Mouse (Mus musculus): ENCODE measurements around the gene Foxk1. TPM values are rescaled to one million over a fixed set of nuclear protein-coding genes. Genes with fewer than 3 reads are reported as not detected.
A peak's percentile ranks its signal among the peaks of the same experiment; 100 is the strongest.

Gene Foxk1
- polyA plus RNA-seq, 1 experiment from 2014 or later = 4.3 TPM

DNA sequence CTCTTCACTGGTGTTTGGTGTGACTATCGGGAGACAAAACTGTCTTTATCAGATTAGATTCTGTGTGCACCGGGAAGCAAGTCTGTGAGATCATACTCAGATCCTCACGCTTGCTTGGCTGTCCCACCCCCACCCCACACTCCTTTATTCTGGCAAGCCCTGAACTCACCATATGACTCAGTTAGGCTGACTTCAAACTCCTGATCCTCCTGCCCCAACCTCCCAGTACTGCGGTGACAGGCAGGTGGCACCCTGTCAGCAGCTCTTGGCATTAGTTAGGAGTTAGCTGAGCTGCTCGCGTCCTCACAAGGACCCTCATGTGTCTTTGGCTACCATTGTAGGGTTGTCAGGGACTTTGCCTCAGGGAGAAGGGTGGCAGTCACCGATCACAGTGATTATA is 6.1 kb downstream of the Foxk1 start:
- Histone ChIP-seq H3K4me1 (peaks cover 72% of the 10 kb centered on the region), H3K9ac (no peak overlapping the region), H3K4me2 (no peak overlapping the region), H3K9me3 (no peaks in the 10 kb centered on the region), H3K36me3 (peaks cover 29% of the 10 kb centered on the region), H3K4me3 (no peak overlapping the region), H3K27me3 (replicated peaks) (no peaks in the 10 kb centered on the region), H3K27ac (replicated peaks) (no peak overlapping the region)
- 72% methylated on average over 7 of the region's 7 CpGs for WGBS
- ATAC-seq (ENCODE audit: extremely low read depth, insufficient number of reproducible peaks, low FRiP score, low TSS enrichment) = no peak

DNA sequence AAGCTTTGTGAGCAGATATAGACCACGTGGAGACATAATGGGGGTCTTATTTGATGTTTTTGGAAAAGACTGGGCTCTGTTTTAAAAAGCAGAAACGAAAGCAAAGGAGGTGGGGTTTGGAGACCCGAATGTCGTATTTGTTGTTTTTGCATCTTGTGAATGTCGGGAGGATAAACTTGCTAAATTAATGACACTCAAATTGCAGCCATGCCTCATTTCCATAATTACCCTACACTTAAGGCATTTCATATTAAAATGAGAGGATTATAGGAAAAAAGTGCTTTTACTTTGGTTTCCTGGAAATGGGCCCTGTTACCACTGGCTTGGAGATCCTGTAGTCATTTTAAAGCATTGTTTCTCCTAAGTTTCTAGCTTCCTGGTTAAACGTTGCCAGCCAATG is 7.9 kb downstream of the Foxk1 start:
- no peaks in the 10 kb centered on the region for H3K9me3 ChIP-seq
- no peak overlapping the region for H3K27ac ChIP-seq (replicated peaks)
- no peak for ATAC-seq (ENCODE audit: extremely low read depth, insufficient number of reproducible peaks, low FRiP score, low TSS enrichment)
- H3K9ac ChIP-seq = no peak overlapping the region
- H3K4me3 ChIP-seq = no peak overlapping the region
- H3K4me1 ChIP-seq = peaks cover 72% of the 10 kb centered on the region
- WGBS = 72% methylated on average over 6 of the region's 6 CpGs
- H3K4me2 ChIP-seq = no peak overlapping the region
- no peaks in the 10 kb centered on the region for H3K27me3 ChIP-seq (replicated peaks)
- H3K36me3 ChIP-seq = peaks cover 27% of the 10 kb centered on the region

DNA sequence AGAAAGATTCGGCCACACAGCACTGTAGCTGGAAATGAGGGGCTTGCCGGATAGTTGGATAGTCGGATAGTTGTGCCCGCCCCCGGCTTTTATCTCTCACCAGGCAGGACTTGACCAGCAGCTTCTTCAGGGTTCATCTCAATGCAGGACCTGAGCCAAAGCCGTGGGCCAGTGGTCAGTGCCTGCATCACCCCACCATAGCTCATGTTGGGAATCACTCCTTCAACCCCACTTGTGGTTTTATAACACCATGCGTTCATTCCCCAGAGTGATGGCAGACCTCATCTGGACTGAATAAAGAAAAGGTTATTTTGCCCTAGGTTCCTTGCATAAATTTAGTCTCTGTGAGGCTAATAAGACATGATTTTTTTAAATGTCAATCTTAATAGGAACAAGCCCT is 9.1 kb downstream of the Foxk1 start:
- Histone ChIP-seq H3K4me3 (no peak overlapping the region), H3K36me3 (peaks cover 23% of the 10 kb centered on the region), H3K27ac (replicated peaks) (no peak overlapping the region), H3K9ac (peak overlapping the region; percentile 40), H3K4me1 (peaks cover 72% of the 10 kb centered on the region), H3K27me3 (replicated peaks) (no peaks in the 10 kb centered on the region), H3K4me2 (no peak overlapping the region), H3K9me3 (no peaks in the 10 kb centered on the region)
- 42% methylated on average over 7 of the region's 7 CpGs for WGBS
- ATAC-seq (ENCODE audit: extremely low read depth, insufficient number of reproducible peaks, low FRiP score, low TSS enrichment) = no peak

DNA sequence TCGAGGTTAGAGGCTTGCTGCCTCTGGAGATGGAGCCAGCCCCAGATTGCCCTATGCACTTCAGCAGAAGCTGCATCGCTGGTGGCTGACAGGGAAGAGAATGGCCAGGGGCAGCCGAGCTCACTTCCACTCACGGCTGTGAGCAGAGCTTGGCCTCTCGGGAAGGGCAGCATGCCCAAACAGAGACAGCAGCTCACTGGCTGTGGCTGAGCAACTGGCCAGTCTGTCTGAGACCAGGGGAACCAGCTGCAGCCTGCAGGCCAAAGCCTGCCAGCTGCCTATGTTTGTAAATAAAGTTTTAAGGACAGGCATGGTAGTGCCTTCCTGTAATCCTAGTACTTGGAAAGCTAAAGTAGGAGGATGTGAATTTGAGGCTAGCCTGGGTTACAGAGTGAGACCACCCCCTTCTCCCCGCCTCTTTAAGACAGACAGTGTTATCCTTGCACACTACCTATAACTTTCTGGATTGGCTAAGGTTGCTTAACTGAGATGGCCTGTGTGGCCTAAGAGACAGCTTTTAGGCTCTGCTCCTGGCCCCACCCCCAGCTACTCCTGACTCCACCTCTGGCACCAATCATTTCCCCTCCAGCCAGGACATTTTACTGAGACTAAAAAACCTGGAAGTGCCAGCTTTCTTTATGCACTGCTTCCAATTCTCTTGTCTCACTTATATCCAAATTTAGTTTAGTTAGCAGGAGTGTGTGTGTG is 11.5 kb downstream of the Foxk1 start:
- Histone ChIP-seq H3K36me3 (peaks cover 11% of the 10 kb centered on the region; the same call in 1 of the 2 replicates), H3K27ac (replicated peaks) (peak overlapping the region; percentile 38), H3K4me1 (peaks cover 78% of the 10 kb centered on the region), H3K27me3 (replicated peaks) (no peaks in the 10 kb centered on the region), H3K4me3 (no peak overlapping the region), H3K9me3 (no peaks in the 10 kb centered on the region), H3K9ac (no peak overlapping the region), H3K4me2 (no peak overlapping the region)
- no peak for ATAC-seq (ENCODE audit: extremely low read depth, insufficient number of reproducible peaks, low FRiP score, low TSS enrichment)
- 31% methylated on average over 6 of the region's 6 CpGs for WGBS

DNA sequence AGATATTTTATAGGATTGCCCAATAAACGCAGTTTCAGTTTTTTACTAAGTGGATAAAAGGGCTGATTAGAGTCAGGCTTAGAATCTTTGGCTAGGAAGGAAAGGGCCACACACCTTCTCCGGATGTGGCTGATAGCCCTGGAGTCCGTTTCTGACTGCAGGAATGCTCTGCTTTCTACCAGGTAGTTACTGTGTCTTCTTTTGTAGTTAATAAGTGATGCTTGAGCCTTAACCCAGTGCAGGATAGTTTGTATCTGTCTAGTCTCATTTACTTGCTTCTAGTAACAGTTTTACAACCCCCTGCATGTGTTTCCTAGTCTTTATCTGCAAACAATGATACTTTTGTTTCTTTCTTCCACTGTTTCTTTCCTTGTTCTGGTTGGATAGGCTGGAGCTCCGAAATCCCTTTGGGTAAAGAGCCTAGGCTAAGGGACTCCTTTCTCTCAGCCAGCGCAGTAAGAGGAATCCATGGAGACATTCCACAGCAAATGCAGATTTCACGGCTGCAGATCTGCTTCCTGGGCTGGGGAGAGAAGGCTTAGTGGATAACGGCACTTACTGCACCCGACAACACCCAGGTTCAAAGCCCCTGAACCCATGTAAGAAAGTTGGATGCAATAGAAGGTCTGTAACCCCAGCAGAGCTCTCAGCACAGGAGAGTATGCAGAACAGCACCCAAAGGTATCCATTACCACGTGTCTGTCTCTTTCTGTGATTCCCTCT is 12.6 kb downstream of the Foxk1 start:
- Histone ChIP-seq H3K4me2 (no peak overlapping the region), H3K27me3 (replicated peaks) (no peaks in the 10 kb centered on the region), H3K4me1 (peaks cover 80% of the 10 kb centered on the region), H3K36me3 (peaks cover 4% of the 10 kb centered on the region; the same call in 1 of the 2 replicates), H3K9me3 (no peaks in the 10 kb centered on the region), H3K27ac (replicated peaks) (peak overlapping the region; percentile 17; the same call in 1 of the 2 replicates), H3K4me3 (no peak overlapping the region), H3K9ac (peak overlapping the region; percentile 56)
- 35% methylated on average over 9 of the region's 9 CpGs for WGBS
- no peak for ATAC-seq (ENCODE audit: extremely low read depth, insufficient number of reproducible peaks, low FRiP score, low TSS enrichment)

DNA sequence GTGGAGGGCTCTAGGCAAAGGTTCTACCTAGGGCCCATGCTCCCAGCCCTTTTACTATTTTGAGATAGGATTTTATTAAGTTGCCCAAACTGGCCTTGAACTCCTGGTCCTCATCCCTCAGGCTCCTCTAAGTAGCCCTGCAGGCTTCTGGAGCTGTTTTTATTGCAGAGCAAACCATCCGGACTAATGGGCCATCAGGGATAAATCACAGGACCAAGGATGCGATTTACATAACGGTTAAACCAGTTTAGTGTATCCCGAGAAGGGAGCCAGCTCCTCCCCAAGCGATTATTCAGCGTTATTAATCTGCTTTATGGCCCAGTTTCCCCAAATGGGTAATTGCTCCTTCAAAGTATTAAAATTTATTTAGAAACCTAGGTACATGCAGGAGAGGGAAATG is 14.1 kb downstream of the Foxk1 start:
- Histone ChIP-seq H3K4me2 (0 out of 2 replicates have a peak overlapping the region, but pooled peaks have one; percentile 49), H3K4me3 (no peak overlapping the region), H3K36me3 (peaks cover 15% of the 10 kb centered on the region), H3K9ac (no peak overlapping the region), H3K9me3 (no peaks in the 10 kb centered on the region), H3K27ac (replicated peaks) (peak overlapping the region; percentile 82), H3K27me3 (replicated peaks) (no peaks in the 10 kb centered on the region), H3K4me1 (peaks cover 82% of the 10 kb centered on the region)
- ATAC-seq (ENCODE audit: extremely low read depth, insufficient number of reproducible peaks, low FRiP score, low TSS enrichment) = no peak
- WGBS = 72% methylated on average over 6 of the region's 6 CpGs

DNA sequence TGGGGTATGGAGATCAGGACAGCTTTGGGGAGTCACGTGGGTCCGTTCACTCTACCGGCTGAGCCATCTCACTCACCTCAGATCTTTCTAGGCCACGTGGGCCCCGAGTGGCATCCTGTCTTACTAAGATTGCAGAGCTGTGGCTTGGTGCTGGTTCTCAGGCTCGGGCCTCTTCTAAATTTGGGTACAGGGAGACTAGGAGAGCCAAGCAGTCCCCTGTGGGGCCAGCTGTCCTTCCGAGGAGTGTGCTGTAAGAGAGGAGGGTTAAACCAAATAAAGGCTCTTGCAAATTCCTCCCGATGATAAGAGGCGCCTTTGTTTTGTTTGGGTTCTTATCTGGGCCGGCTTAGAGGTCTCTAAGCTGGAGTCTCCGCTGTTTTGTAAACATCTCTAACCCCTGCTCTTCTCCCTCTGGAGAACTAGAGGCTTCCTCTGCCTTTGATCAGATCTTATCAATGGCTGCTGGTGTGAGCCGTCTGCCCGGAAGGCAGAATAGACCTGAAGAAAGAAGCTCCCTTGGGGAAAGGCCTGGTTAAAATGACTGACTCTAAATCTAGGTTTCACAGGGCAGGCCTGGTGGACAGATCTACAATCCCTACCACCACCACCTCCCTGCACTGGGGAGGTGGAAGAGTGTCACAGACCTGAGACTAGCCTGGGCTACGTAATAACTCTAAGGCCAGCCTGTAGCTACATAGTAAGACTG is 14.9 kb downstream of the Foxk1 start:
- Histone ChIP-seq H3K4me2 (peak overlapping the region; percentile 49), H3K9me3 (no peaks in the 10 kb centered on the region), H3K4me1 (peaks cover 85% of the 10 kb centered on the region), H3K36me3 (peaks cover 18% of the 10 kb centered on the region), H3K27ac (replicated peaks) (peak overlapping the region; percentile 82), H3K27me3 (replicated peaks) (no peaks in the 10 kb centered on the region), H3K9ac (peak overlapping the region; percentile 67; the same call in 1 of the 2 replicates), H3K4me3 (0 out of 2 replicates have a peak overlapping the region, but pooled peaks have one; percentile 1)
- WGBS = 7% methylated on average over 14 of the region's 14 CpGs
- no peak for ATAC-seq (ENCODE audit: extremely low read depth, insufficient number of reproducible peaks, low FRiP score, low TSS enrichment)

DNA sequence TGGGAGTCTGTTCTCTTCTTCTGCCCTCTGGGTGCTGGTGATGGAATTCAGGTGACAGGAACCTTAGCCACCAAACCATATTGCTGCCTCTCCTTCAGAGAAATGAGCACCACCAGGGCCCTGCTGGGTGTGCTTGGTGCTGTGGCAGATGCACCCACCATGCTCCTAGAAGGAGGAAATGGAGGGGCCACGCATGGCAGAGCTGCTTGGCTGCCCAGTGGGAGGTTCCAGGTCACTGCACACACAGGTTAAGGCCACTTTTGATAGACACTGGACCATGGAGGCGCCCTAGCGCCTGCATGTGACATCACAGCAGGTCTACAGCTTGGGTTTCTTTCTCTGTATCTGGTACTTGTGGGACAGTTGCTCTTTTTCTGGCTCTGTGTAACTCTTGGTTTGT is 15.8 kb downstream of the Foxk1 start:
- Histone ChIP-seq H3K4me1 (peaks cover 90% of the 10 kb centered on the region), H3K27me3 (replicated peaks) (no peaks in the 10 kb centered on the region), H3K36me3 (peaks cover 18% of the 10 kb centered on the region), H3K4me3 (no peak overlapping the region), H3K9ac (no peak overlapping the region), H3K9me3 (no peaks in the 10 kb centered on the region), H3K27ac (replicated peaks) (no peak overlapping the region; the same call in 1 of the 2 replicates), H3K4me2 (no peak overlapping the region)
- no peak for ATAC-seq (ENCODE audit: extremely low read depth, insufficient number of reproducible peaks, low FRiP score, low TSS enrichment)
- 88% methylated on average over 3 of the region's 3 CpGs for WGBS

DNA sequence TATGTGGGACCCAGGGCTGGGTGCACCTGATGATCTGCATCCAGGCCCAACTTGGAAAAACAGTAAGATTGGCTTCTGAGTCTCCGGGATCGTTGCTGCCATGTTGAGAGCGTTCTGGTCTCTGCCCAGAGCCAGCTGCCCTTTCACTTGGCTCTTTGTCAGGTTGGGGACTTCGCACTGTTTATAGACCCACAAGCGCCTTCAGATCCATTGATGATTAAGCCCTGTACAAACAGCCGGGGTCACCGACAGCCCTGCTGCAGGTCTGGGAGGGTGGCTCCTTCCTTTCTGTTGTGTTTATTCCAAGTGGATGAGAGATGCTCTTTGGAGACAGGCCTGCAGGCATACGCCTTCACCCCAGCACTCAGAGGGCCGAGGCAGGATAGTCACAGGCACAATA is 16.6 kb downstream of the Foxk1 start:
- peaks cover 18% of the 10 kb centered on the region for H3K36me3 ChIP-seq
- H3K9me3 ChIP-seq = no peaks in the 10 kb centered on the region
- no peak overlapping the region for H3K4me3 ChIP-seq
- no peak overlapping the region for H3K9ac ChIP-seq
- ATAC-seq (ENCODE audit: extremely low read depth, insufficient number of reproducible peaks, low FRiP score, low TSS enrichment) = no peak
- WGBS = 74% methylated on average over 9 of the region's 9 CpGs
- H3K4me1 ChIP-seq = peaks cover 90% of the 10 kb centered on the region
- no peak overlapping the region for H3K27ac ChIP-seq (replicated peaks)
- H3K4me2 ChIP-seq = no peak overlapping the region
- no peaks in the 10 kb centered on the region for H3K27me3 ChIP-seq (replicated peaks)

DNA sequence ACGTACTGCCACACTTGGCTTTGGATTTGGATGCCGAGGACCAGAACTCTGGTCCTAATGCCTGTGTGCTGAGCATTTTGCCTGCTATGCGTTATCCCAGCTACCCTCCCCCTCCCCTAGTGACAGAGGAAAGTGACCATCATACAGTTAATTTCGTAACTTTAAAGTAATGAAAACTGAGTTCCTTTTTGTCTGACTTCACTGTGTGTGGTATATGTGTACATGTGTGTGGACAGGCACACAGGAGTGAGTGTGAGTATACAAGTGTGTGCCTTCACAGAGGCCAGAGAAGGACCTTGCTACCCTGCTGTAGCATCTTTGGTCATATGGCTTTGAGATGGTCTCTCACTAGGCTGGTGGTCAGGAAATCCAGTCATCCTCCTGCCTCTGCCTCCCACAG is 17.1 kb downstream of the Foxk1 start:
- H3K36me3 ChIP-seq = peaks cover 18% of the 10 kb centered on the region
- no peak for ATAC-seq (ENCODE audit: extremely low read depth, insufficient number of reproducible peaks, low FRiP score, low TSS enrichment)
- peaks cover 90% of the 10 kb centered on the region for H3K4me1 ChIP-seq
- H3K9me3 ChIP-seq = no peaks in the 10 kb centered on the region
- WGBS = 90% methylated on average over 4 of the region's 4 CpGs
- H3K4me3 ChIP-seq = no peak overlapping the region
- H3K27ac ChIP-seq (replicated peaks) = no peak overlapping the region
- no peak overlapping the region for H3K9ac ChIP-seq
- no peaks in the 10 kb centered on the region for H3K27me3 ChIP-seq (replicated peaks)
- H3K4me2 ChIP-seq = no peak overlapping the region

DNA sequence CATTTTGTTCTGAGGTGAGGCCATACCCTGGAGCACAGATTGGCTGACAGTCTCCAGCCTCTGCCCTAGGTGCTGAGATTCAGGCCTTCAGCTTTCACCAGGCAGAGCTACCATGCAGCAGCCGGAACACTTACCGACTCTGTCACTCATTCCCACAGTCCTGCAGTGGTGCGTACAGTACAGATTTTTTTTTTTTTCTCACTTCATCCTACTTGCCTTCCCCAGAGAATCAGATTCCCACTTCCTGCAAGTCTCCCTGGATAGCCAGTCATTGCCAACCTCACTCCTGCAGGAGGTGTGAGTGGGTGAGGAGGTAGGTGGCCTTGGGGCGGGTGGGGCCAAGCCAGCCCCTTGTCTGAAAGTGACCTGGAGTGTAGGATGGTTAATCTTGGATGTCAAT is 19.0 kb downstream of the Foxk1 start:
- Histone ChIP-seq H3K27me3 (replicated peaks) (no peaks in the 10 kb centered on the region), H3K4me1 (peaks cover 90% of the 10 kb centered on the region), H3K9me3 (no peaks in the 10 kb centered on the region), H3K9ac (no peak overlapping the region), H3K4me2 (no peak overlapping the region), H3K36me3 (peaks cover 18% of the 10 kb centered on the region), H3K4me3 (no peak overlapping the region), H3K27ac (replicated peaks) (peak overlapping the region; percentile 43)
- no peak for ATAC-seq (ENCODE audit: extremely low read depth, insufficient number of reproducible peaks, low FRiP score, low TSS enrichment)
- 68% methylated on average over 4 of the region's 4 CpGs for WGBS

All from heart, embryonic 13.5 days (tissue).